Mouse (Mus musculus): ENCODE data around the gene Nceh1. TPM values are rescaled to one million over a fixed set of nuclear protein-coding genes. Genes with fewer than 3 reads are reported as not detected.

Gene Nceh1
- polyA plus RNA-seq, 1 experiment from 2014 or later: 4.3 TPM

DNA sequence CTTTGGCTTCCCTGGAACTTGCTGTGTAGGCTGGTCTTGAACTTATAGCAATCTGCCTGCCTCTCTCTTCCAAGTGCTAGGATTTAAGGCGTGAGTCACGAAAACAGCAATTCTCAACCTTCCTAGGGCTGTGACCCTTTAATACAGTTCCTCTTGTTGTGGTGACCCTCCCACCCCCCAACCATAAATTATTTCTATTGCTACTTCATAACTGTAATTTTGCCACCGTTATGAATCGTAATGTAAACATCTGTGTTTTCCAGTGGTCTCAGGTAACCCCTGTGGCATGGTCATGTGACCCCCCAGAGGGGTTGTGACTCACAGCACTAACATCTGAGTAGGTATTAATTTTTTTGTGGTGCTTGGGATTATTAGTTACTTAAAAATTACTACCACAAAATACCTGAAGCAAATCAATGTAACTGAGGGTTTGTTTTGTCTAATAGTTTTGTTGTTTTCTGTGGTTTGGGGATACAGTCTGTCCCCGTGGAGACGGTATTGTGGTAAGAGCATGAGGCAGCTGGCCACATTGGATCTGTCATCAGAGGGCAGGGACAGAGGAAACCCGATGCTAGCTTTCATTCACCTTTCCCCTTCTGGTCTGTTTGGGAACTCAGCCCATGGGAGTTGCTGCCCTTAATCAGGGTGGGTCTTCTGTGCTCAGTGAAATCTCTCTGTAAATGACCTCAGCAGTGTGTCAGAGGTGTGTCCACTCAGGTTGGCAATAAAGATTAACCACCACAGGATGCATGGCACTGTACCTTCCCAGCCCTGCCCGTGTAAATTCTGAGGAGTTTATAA is 31.5 kb downstream of the Nceh1 start:
- Histone ChIP-seq H3K27ac (no peak overlapping the region), H3K4me2 (replicated peaks) (no peak overlapping the region), H3K27me3 (no peaks in the 10 kb centered on the region), H3K9ac (no peak overlapping the region), H3K9me3 (no peaks in the 10 kb centered on the region), H3K4me1 (no peaks in the 10 kb centered on the region), H3K4me3 (no peak overlapping the region), H3K36me3 (no peaks in the 10 kb centered on the region)
- WGBS: 75% methylated on average over 8 of the region's 8 CpGs
- ATAC-seq (ENCODE audit: insufficient number of reproducible peaks, insufficient read depth, low FRiP score, low TSS enrichment): no peak

DNA sequence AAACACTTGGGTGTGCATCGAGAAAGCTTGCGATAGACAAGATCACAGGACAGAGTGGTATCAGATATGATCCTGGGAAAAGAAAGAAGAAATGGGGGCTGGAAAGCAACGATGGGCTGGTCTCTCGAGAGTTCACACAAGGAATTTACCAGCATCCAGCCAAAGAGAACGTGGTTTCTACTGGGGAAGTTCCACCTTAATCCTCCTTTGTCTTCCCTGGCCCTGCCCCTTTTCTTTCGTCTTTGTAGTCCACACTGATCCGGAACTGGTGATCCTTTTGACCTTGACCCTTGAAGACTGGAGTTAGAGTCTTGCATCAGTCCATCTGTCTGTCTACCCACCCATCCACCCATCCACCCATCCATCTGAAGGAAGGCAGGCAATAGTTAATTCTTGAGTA is 34.6 kb downstream of the Nceh1 start:
- no peaks in the 10 kb centered on the region for H3K27me3 ChIP-seq
- WGBS: 81% methylated on average over 7 of the region's 7 CpGs
- H3K4me1 ChIP-seq: no peaks in the 10 kb centered on the region
- no peak for ATAC-seq (ENCODE audit: insufficient number of reproducible peaks, insufficient read depth, low FRiP score, low TSS enrichment)
- no peak overlapping the region for H3K4me3 ChIP-seq
- H3K4me2 ChIP-seq (replicated peaks): no peak overlapping the region
- no peak overlapping the region for H3K9ac ChIP-seq
- no peaks in the 10 kb centered on the region for H3K9me3 ChIP-seq
- H3K36me3 ChIP-seq: no peaks in the 10 kb centered on the region
- H3K27ac ChIP-seq: no peak overlapping the region

DNA sequence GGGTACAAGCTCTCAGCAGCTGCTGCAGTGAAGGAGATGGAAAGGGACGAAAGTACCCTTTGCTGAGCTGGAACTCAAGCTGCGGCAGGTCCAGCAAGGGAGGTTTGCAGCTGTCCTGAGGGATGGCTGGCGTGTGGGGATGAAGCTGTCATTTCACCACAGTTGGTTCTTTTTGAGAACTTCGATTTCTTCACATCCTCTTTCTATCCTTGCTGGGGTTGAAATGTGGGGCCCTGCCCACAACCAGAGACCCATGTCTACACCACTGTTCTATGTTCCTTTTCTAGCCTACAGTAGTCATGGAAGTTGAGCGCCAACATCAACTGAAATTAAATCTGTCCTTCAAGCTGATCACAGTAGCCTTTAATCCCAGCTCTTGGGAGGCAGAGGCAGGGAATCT is 35.8 kb downstream of the Nceh1 start:
- Histone ChIP-seq H3K4me1 (no peaks in the 10 kb centered on the region), H3K36me3 (no peaks in the 10 kb centered on the region), H3K27ac (no peak overlapping the region), H3K27me3 (no peaks in the 10 kb centered on the region), H3K4me2 (replicated peaks) (no peak overlapping the region), H3K9ac (no peak overlapping the region), H3K4me3 (no peak overlapping the region), H3K9me3 (no peaks in the 10 kb centered on the region)
- no peak for ATAC-seq (ENCODE audit: insufficient number of reproducible peaks, insufficient read depth, low FRiP score, low TSS enrichment)
- WGBS: 82% methylated on average over 5 of the region's 5 CpGs

GRCm38 (mm10) chr3:27222052-27222451 is 39.3 kb downstream of the Nceh1 start:
- H3K9ac ChIP-seq: no peak overlapping the region
- no peak overlapping the region for H3K27ac ChIP-seq
- no peaks in the 10 kb centered on the region for H3K4me1 ChIP-seq
- no peaks in the 10 kb centered on the region for H3K27me3 ChIP-seq
- no peaks in the 10 kb centered on the region for H3K9me3 ChIP-seq
- 61% methylated on average over 2 of the region's 2 CpGs for WGBS
- no peak overlapping the region for H3K4me3 ChIP-seq
- no peaks in the 10 kb centered on the region for H3K36me3 ChIP-seq
- H3K4me2 ChIP-seq (replicated peaks): no peak overlapping the region
- ATAC-seq (ENCODE audit: insufficient number of reproducible peaks, insufficient read depth, low FRiP score, low TSS enrichment): no peak

DNA sequence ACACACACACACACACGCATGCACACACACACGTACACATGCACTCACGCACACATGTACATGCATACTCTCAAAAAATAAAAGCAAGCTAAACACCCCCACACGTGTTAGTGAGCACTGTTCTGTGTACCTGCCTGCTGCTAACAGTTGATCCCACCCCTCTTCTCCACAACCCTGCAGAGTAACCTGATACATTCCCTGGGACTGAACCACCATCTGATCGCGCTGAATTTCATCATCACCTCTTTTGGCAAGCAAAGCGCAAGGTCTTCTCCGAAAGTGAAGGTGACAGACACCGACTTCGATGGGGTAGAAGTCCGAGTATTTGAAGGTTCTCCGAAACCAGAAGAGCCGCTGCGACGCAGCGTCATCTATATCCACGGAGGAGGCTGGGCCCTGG is 39.7 kb downstream of the Nceh1 start:
- Histone ChIP-seq H3K36me3 (no peaks in the 10 kb centered on the region), H3K27me3 (no peaks in the 10 kb centered on the region), H3K27ac (no peak overlapping the region), H3K4me2 (replicated peaks) (no peak overlapping the region), H3K9ac (no peak overlapping the region), H3K4me1 (no peaks in the 10 kb centered on the region), H3K9me3 (no peaks in the 10 kb centered on the region), H3K4me3 (no peak overlapping the region)
- WGBS: 77% methylated on average over 17 of the region's 17 CpGs
- ATAC-seq (ENCODE audit: insufficient number of reproducible peaks, insufficient read depth, low FRiP score, low TSS enrichment): no peak

- ATAC-seq (ENCODE audit: insufficient number of reproducible peaks, insufficient read depth, low FRiP score, low TSS enrichment): no peak
- Histone ChIP-seq H3K27me3 (no peaks in the 10 kb centered on the region), H3K36me3 (no peaks in the 10 kb centered on the region), H3K4me2 (replicated peaks) (no peak overlapping the region), H3K9me3 (no peaks in the 10 kb centered on the region), H3K4me3 (no peak overlapping the region), H3K9ac (no peak overlapping the region), H3K4me1 (no peaks in the 10 kb centered on the region), H3K27ac (no peak overlapping the region)
- WGBS: 82% methylated on average over 3 of the region's 3 CpGs
Measured at GRCm38 (mm10) chr3:27227629-27228453, 45.1 kb downstream of the Nceh1 start.

DNA sequence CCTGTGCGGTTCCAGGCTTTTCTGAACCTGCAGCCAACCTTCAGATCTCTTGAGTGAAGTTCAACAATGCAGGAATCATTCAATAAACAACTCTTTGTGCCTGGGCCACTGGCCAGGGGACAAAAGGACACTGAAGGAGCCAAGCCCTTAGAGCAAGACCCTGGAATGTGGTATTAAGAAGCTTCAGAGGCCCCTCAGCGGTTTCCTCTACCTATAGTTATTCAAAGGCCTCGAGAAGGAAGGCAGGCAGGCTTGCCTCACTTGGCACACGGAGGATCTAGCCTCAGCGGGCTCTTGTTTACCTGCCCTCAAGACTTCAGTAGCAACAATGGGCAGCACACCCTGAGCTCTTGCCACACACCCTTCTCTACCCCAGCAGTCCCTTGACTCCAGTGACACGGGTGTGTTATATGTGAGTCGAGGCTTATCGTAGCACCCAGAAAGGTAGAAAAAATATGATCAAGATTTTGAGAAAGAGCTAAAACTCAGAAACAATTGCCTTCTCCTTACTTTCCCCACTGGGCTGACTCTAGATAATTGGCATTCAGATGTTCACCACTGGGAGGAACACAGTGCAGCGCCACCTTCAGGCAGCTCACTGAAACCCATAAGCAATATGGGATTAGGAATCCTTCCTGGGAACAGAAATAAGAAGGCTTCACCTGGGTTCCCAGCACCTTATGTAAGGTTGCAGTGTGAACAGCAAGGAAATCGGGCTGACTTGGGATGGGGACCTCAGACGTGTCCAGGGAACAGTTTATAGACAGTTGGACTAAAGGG is 46.0 kb downstream of the Nceh1 start:
- no peak for ATAC-seq (ENCODE audit: insufficient number of reproducible peaks, insufficient read depth, low FRiP score, low TSS enrichment)
- H3K4me3 ChIP-seq: no peak overlapping the region
- H3K9ac ChIP-seq: no peak overlapping the region
- H3K4me2 ChIP-seq (replicated peaks): no peak overlapping the region
- no peaks in the 10 kb centered on the region for H3K9me3 ChIP-seq
- H3K27me3 ChIP-seq: no peaks in the 10 kb centered on the region
- WGBS: 77% methylated on average over 11 of the region's 11 CpGs
- no peaks in the 10 kb centered on the region for H3K36me3 ChIP-seq
- H3K4me1 ChIP-seq: no peaks in the 10 kb centered on the region
- H3K27ac ChIP-seq: no peak overlapping the region

DNA sequence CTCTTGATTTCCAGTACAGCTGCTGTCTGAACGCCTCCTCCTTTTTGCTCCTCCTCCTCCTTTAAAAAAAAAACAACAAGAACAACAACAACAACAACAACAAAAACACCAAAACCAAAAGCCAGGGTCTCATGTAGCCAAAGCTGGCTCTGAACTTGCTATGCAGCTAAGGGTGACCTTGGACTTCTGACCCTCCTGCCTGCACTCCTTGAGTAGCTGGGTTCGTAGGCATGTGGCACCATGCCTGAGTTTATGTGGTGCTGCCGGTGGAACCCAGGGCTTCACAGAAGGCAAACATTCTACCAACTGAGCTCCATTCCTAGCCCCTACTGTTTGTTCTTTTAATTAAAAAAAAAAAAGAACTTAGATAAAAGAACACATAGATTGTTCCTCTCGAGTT is 50.6 kb downstream of the Nceh1 start:
- H3K9me3 ChIP-seq: no peaks in the 10 kb centered on the region
- no peak overlapping the region for H3K4me2 ChIP-seq (replicated peaks)
- ATAC-seq (ENCODE audit: insufficient number of reproducible peaks, insufficient read depth, low FRiP score, low TSS enrichment): no peak
- WGBS: 76% methylated on average over 4 of the region's 4 CpGs
- H3K27ac ChIP-seq: no peak overlapping the region
- no peaks in the 10 kb centered on the region for H3K4me1 ChIP-seq
- H3K9ac ChIP-seq: no peak overlapping the region
- H3K4me3 ChIP-seq: no peak overlapping the region
- no peaks in the 10 kb centered on the region for H3K27me3 ChIP-seq
- H3K36me3 ChIP-seq: no peaks in the 10 kb centered on the region

DNA sequence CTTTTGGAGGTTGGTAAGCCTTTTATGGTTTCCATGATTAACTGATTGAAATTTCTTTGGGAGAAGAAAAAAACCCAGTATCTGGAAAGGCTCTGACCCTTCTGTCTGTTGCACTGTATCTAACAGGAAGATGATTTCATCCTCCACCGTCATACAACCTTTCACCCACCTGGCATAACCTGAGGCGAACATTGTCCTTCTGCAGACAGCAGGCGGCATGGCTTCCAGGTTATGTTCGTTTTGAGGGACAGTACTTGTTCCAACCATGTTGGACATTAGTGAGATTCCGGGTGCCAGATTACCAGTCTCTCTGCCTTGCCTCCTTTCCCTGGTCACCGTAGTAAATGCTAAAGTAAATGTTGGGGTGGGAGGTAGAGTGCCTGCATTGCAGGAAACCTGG is 51.1 kb downstream of the Nceh1 start:
- ATAC-seq (ENCODE audit: insufficient number of reproducible peaks, insufficient read depth, low FRiP score, low TSS enrichment): no peak
- 84% methylated on average over 6 of the region's 6 CpGs for WGBS
- H3K9me3 ChIP-seq: no peaks in the 10 kb centered on the region
- no peaks in the 10 kb centered on the region for H3K27me3 ChIP-seq
- H3K9ac ChIP-seq: no peak overlapping the region
- no peak overlapping the region for H3K27ac ChIP-seq
- no peaks in the 10 kb centered on the region for H3K4me1 ChIP-seq
- no peak overlapping the region for H3K4me3 ChIP-seq
- no peaks in the 10 kb centered on the region for H3K36me3 ChIP-seq
- no peak overlapping the region for H3K4me2 ChIP-seq (replicated peaks)

- Histone ChIP-seq H3K27ac (no peak overlapping the region), H3K27me3 (no peaks in the 10 kb centered on the region), H3K4me1 (no peaks in the 10 kb centered on the region), H3K9me3 (no peaks in the 10 kb centered on the region), H3K36me3 (no peaks in the 10 kb centered on the region), H3K4me2 (replicated peaks) (no peak overlapping the region), H3K4me3 (no peak overlapping the region), H3K9ac (no peak overlapping the region)
- no peak for ATAC-seq (ENCODE audit: insufficient number of reproducible peaks, insufficient read depth, low FRiP score, low TSS enrichment)
- 64% methylated on average over 1 of the region's 1 CpGs for WGBS
Measured at GRCm38 (mm10) chr3:27234976-27235375, 52.2 kb downstream of the Nceh1 start.

DNA sequence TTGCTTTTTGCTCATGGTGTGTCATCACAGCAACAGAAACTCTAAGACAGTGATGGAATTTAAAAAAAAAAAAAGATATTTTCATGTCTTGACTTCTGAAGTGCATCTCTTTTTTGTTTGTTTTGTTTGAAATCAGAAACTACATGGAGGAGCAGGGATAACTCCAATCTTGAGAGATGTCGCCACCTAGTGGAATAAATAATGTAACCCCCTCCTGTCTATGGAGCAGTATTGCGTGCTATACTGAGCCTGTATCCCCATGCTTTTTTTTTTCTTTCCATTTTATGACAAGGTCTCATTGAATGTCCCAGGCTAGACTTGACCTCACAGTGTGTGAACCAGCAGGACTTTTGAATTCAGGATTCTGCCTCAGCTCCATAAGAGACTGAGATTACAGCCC is 54.5 kb downstream of the Nceh1 start:
- Histone ChIP-seq H3K27me3 (no peaks in the 10 kb centered on the region), H3K4me3 (no peak overlapping the region), H3K9me3 (no peaks in the 10 kb centered on the region), H3K9ac (no peak overlapping the region), H3K4me1 (no peaks in the 10 kb centered on the region), H3K36me3 (no peaks in the 10 kb centered on the region), H3K4me2 (replicated peaks) (no peak overlapping the region), H3K27ac (no peak overlapping the region)
- ATAC-seq (ENCODE audit: insufficient number of reproducible peaks, insufficient read depth, low FRiP score, low TSS enrichment): peak; percentile 64; the same call in 1 of the 2 replicates
- WGBS: 15% methylated on average over 2 of the region's 2 CpGs

Measured in embryonic facial prominence, embryonic 12.5 days (tissue).